Mouse (Mus musculus): Measurements from ENCODE around the gene Fut2.

Gene Fut2

DNA sequence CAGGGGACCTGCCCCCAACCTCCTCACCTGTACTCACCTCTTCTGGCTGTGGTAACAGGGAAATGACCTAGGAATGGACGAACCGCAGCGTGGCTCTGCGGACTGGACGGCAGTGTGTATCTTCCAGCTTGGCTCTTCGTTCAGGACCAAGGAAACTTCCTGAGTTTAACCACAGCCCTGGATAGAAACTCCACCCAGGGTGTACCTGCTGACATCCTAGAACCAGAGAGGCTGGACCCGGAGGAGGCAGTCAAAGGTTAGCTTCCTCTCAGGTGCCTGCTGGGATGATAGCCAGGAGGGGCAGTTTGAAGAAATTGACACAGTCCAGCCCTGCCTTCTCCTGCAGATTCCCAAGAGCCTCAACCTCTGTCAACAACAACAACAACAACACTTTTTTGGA is at the start of gene Fut2:
Gene Fut2 (minus strand): TSS at position 234 of the 400 bp plus-strand sequence.
- no peak for DNase-seq (ENCODE audit: extremely low read depth, insufficient read length, low spot score)

DNA sequence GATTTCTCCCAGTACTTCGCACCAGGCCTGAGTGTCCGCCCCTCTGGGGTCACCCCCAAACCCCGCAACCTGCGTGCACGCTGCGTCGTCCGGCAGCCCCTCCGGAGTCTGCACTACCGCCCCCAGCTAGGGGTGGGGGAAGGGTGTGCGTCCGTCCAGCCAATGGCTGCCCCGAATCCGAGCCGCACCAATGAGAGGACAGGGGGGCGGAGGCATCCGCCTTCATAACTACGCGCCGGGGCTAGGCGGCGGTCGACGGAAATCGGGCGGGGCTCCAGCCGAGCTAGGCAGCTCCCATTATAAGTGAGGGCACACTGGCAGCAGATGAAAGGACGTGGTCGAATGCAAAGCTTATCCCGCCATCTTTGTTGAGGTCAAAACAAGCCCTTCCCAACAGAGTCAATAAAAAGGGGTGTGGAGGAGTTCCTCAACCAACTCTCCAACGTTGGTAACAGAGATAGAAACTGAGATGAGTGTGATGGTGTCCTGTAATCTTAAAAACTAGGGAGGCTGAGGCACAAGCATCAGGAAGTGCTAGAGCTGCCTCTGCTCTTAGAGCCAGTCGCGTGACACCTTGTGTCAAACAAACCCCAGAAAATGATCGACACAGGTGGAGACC is 49.0 kb upstream of the Fut2 start, which contains the start of gene Rpl18:
Gene Rpl18 (plus strand): TSS at position 368 of the 619 bp plus-strand sequence.
- DNase-seq (ENCODE audit: extremely low read depth, insufficient read length, low spot score), result peak; percentile 93

- no peak for DNase-seq (ENCODE audit: extremely low read depth, insufficient read length, low spot score)
Observed at GRCm38 (mm10) chr7:45714630-45715089, 48.5 kb upstream of the Fut2 start.

DNA sequence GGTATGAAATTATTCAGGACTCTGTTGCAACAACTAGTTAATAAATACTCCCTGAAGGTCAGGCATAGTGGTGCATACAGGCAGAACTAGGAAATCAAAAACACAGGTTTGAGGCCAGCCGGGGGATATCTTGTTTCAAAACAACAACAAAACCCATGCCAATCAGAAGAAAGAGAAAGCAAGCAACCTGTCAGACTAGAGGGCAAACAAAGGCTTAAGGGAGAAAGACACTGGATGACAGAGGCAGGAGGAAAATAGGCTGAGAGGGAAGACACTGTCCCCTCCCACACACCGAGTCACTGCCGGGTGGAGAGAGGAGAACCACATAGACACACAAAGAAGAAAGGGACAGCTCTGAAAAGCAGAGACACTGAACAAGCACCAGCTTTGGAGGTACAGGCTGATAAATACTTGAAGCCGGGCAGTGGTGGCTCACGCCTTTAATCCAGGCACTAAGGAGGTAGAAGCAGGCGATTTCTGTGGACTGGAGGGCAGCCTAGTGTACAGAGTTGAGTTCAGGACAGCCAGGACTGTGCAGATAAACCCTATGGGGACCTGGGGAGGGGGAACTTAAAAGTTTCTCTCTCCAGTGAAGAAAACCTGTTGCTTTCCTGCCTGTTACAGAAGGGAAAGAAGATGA is 47.8 kb upstream of the Fut2 start:
- no peak for DNase-seq (ENCODE audit: extremely low read depth, insufficient read length, low spot score)

- DNase-seq (ENCODE audit: extremely low read depth, insufficient read length, low spot score), result no peak
Observed at GRCm38 (mm10) chr7:45713396-45713795, 47.2 kb upstream of the Fut2 start.

- no peak for DNase-seq (ENCODE audit: extremely low read depth, insufficient read length, low spot score)
Observed at GRCm38 (mm10) chr7:45712022-45712757, 46.0 kb upstream of the Fut2 start.

DNA sequence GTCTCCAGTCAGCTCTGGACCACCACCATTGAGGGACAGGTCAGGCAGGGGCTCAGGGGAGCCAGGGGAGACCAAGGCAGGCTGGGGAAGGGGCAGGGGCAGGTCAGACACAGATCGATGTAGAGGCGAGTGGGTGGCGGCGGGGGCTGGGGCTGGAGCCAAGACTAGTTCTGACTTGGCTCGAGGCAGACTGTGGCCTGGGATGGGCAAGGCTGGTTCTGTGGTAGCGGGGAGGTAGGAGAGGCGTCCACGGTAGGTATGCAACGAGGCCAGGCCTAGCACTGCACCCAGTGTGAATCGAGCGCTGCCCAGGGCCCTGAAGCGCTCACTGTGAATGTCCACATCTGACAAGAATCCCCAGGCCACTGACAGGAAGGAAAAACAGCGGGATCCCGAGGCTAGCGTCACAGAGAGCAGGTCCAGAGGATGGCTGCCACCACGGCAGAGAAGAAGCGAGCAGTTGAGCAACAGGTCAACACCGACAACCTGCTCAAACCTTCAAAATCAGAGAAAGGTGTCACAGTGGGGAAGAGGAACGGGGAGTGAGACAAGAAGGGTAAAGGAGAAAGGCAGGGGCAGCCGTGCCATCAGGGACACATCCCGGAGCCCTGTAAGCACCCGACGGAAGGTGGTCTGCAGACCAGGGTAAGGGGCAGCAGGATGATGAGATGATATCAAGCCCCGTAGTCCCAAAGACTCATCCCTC is 45.3 kb upstream of the Fut2 start:
- DNase-seq (ENCODE audit: extremely low read depth, insufficient read length, low spot score), result no peak

- no peak for DNase-seq (ENCODE audit: extremely low read depth, insufficient read length, low spot score)
Observed at GRCm38 (mm10) chr7:45710477-45711191, 44.4 kb upstream of the Fut2 start.

GRCm38 (mm10) chr7:45709677-45710355 is 43.6 kb upstream of the Fut2 start:
- no peak for DNase-seq (ENCODE audit: extremely low read depth, insufficient read length, low spot score)

DNA sequence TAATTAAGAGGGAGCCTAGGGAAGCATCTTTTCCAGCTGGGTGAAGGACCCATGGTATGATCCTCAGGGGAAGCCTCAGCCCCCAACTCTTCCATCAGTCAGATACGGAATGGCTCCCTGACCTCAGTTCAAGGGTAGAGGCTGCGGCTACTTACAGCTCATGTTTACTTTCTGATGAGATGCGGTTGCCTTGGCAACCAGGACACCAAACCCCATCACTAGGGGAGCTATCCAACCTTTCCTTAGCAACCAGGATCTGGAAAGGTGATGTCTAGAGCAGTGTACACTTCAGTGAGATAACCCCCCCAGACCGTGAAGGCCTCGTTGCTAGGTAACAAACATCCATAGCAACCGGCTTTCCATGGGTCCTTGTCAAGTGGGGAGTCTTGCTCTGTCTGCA is 42.8 kb upstream of the Fut2 start:
- DNase-seq (ENCODE audit: extremely low read depth, insufficient read length, low spot score), result no peak

- no peak for DNase-seq (ENCODE audit: extremely low read depth, insufficient read length, low spot score)
Observed at GRCm38 (mm10) chr7:45708221-45708761, 42.1 kb upstream of the Fut2 start.

- DNase-seq (ENCODE audit: extremely low read depth, insufficient read length, low spot score), result peak; percentile 95
Observed at GRCm38 (mm10) chr7:45707375-45707967, 41.3 kb upstream of the Fut2 start.

DNA sequence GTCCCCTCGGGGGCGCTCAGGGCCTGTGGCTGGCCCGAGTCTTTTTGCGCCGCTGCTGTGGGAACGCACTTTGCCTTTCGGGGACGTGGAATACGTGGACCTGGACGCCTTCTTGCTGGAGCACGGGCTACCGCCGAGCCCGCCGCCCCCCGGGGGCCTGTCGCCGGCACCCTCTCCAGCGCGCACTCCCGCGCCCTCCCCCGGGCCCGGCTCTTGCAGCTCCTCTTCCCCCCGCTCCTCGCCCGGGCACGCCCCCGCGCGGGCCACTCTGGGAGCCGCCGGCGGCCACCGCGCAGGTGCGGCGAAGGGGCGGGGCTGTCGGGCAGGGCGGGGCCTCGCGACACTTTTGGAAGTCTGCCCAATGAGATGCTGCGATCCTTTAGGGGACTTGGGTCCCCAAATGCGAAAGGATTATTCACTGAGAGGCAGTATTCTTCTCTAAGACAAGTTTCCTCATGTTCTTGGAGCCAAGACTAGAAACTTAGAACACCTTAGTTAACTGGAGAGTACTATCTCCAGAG is 40.6 kb upstream of the Fut2 start:
- peak; percentile 84 for DNase-seq (ENCODE audit: extremely low read depth, insufficient read length, low spot score)

- peak; percentile 64 for DNase-seq (ENCODE audit: extremely low read depth, insufficient read length, low spot score)
Observed at GRCm38 (mm10) chr7:45705873-45706281, 39.7 kb upstream of the Fut2 start.

- DNase-seq (ENCODE audit: extremely low read depth, insufficient read length, low spot score), result no peak
Observed at GRCm38 (mm10) chr7:45705443-45705864, 39.3 kb upstream of the Fut2 start.

DNA sequence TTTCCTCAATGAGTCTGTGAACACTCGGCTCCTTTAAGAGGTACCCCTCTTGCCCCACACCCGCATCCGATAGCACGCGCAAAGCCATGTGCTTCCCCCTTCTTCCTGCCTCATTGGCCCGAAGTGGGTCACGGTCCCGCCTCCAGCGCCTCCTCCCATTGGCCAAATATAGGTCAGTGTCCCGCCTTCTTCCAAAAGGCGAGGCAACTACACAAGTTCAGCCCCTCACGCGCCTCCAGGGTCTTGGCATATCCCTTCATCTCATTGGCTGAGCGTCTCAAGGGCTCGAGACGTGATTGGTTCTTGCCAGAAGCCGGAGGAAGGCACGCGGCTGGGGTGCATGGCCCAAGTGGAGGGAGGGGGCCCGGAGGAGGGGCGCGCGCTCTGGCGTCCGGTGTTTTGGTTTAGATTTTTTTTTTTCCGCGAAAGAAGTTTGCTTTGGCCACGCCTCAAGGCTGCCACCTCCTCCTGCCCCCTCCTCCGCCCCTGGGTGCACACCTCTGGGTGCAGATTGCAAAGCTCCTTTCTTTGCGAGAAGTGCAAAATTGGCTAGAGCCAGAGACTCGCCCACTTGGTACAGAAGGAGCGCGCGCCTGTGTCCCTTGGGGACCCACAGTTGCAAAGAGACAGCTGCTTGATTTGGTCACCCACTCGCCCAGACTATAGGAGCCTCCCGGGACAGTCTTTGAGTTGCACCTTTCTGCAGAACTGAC is 38.7 kb upstream of the Fut2 start, which contains the start of gene Dbp:
Gene Dbp (plus strand): TSS at position 359 of the 713 bp plus-strand sequence.
- peak; percentile 97 for DNase-seq (ENCODE audit: extremely low read depth, insufficient read length, low spot score)

GRCm38 (mm10) chr7:45704046-45704559 is 37.9 kb upstream of the Fut2 start:
- DNase-seq (ENCODE audit: extremely low read depth, insufficient read length, low spot score), result peak; percentile 70

DNA sequence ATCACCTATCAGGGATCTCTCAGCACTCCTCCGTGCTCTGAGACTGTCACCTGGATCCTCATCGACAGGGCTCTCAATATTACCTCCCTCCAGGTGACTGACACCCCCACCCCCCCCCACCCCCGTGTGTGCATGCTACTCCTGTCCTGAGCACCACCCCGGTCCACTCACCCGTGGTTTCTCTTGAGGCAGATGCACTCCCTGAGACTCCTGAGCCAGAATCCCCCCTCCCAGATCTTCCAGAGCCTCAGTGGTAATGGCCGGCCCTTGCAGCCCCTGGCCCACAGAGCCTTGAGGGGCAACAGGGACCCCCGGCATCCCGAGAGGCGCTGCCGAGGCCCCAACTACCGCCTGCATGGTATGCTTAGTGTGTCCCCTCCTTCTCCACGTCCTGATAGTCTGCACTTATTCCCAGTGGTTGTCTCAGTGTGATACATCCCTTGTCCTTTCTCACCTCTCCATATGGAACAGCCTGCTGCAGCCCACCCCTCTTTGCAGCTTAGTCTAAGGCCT is 37.4 kb upstream of the Fut2 start:
- DNase-seq (ENCODE audit: extremely low read depth, insufficient read length, low spot score), result no peak
